Mouse (Mus musculus): ENCODE results near the gene Aamp. TPM values are rescaled to one million over a fixed set of nuclear protein-coding genes. Genes with fewer than 3 reads are reported as not detected.
"Not testable (repeated sequence)": the region's sequence is repeated elsewhere in the genome, so short reads cannot be mapped to it uniquely, and the experiment has no call there.

The Aamp gene
- polyA plus RNA-seq, 1 experiment from 2014 or later = 173 TPM

DNA sequence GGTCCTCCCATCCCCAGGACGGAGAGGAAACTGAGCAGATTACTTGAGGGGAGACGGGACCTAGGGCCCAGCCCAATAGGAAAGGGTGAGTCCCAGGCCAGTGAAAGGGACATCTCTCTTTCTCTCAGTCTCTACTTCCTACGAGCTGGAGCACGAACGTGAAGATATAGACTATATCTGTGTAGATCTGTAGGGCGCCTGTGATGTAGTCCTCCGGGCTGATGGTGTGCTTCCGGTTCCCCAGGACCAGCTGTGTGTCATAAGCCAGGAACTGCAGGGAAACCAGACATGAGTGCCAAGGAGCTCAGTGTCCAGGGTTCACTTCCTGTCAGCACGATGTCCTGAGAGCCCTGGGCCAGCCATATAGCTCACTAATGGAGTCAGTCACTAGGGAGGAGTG is 4.7 kb upstream of the Aamp start:
- no peak overlapping the region for H3K4me2 ChIP-seq
- no peaks in the 10 kb centered on the region for H3K27me3 ChIP-seq (ENCODE audit: control insufficient read depth, insufficient read depth, low read length)
- H3K9me3 ChIP-seq (replicated peaks; ENCODE audit: control insufficient read depth, low read length) = no peaks in the 10 kb centered on the region
- H3K27ac ChIP-seq (ENCODE audit: low read depth, low read length) = peak overlapping the region; percentile 22
- no peak overlapping the region for H3K4me3 ChIP-seq (ENCODE audit: low read depth, low read length)
- H3K36me3 ChIP-seq (ENCODE audit: control insufficient read depth, insufficient read depth, low read length) = peaks cover 14% of the 10 kb centered on the region
- peaks cover 46% of the 10 kb centered on the region for H3K4me1 ChIP-seq (ENCODE audit: control insufficient read depth, insufficient read depth, low read length)
- no peak overlapping the region for H3K9ac ChIP-seq (ENCODE audit: low read depth, low read length)
- ATAC-seq (replicated peaks; ENCODE audit: insufficient number of reproducible peaks, low FRiP score, low TSS enrichment) = no peak
- 81% methylated on average over 9 of the region's 9 CpGs for WGBS (ENCODE audit: insufficient replicate concordance)

DNA sequence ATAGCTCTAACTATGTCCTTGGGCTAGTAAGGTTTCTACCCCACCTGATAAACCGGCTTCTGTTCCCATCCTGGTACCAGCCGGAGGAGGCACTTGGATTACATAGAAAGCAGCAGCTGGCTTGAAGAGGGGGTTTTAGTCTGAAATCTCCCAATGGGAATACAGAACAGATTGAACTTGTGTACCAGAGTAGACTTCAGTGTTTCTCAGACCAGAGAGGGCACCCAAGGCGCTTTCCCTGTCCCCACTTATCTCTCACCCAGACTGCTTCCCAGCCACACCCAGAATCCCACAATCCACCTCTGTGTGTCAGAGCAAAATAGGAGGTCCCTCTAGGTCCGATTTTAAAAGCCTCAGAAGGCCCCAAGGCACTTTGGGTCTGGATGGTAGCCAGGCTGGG is 3.8 kb upstream of the Aamp start:
- H3K27me3 ChIP-seq (ENCODE audit: control insufficient read depth, insufficient read depth, low read length) = no peaks in the 10 kb centered on the region
- no peak overlapping the region for H3K9ac ChIP-seq (ENCODE audit: low read depth, low read length)
- peaks cover 42% of the 10 kb centered on the region for H3K4me1 ChIP-seq (ENCODE audit: control insufficient read depth, insufficient read depth, low read length)
- WGBS (ENCODE audit: insufficient replicate concordance) = 71% methylated on average over 4 of the region's 4 CpGs
- H3K4me3 ChIP-seq (ENCODE audit: low read depth, low read length) = no peak overlapping the region
- ATAC-seq (replicated peaks; ENCODE audit: insufficient number of reproducible peaks, low FRiP score, low TSS enrichment) = no peak
- no peak overlapping the region; the same call in 1 of the 2 replicates for H3K27ac ChIP-seq (ENCODE audit: low read depth, low read length)
- no peaks in the 10 kb centered on the region for H3K9me3 ChIP-seq (replicated peaks; ENCODE audit: control insufficient read depth, low read length)
- H3K36me3 ChIP-seq (ENCODE audit: control insufficient read depth, insufficient read depth, low read length) = peaks cover 11% of the 10 kb centered on the region
- no peak overlapping the region for H3K4me2 ChIP-seq

DNA sequence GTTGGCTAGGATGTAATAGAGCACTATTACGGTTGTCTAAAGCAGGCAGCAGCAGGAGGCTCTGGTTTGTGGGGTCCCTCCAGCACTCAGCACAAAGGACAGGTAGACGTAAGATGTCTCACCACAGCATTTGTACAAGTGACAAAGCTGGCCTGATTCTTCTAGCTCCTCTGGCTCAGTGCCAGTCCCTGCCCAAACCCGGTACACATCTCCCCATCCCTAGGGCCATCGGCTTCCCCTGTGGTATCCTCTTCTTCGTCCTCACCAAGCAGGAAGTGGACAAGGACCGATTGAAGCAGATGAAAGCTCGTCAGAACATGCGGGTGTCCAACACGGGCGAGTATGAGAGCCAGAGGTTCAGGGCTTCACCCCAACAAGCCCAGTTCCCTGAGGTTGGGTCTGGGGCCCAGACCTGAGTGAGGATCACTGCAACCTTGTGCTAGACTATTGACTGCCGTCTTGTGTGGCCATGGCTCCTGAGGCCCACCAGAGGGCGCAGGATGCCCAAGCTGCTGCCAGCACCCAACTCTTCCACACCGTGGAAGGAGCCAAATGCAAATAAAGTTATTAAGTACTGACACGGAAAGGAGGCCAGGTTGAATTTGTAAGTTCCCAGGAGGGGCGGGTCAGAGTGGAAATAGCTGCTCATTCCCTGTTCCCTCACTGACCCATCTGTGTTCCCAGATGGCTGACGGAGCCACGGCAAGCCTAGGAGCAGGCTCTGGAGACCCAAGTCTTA is 2.5 kb upstream of the Aamp start:
- H3K4me2 ChIP-seq; H3K9me3 ChIP-seq (replicated peaks; ENCODE audit: control insufficient read depth, low read length); H3K27me3 ChIP-seq (ENCODE audit: control insufficient read depth, insufficient read depth, low read length); H3K9ac ChIP-seq (ENCODE audit: low read depth, low read length); H3K4me3 ChIP-seq (ENCODE audit: low read depth, low read length); H3K27ac ChIP-seq (ENCODE audit: low read depth, low read length); ATAC-seq (replicated peaks; ENCODE audit: insufficient number of reproducible peaks, low FRiP score, low TSS enrichment); H3K36me3 ChIP-seq (ENCODE audit: control insufficient read depth, insufficient read depth, low read length): not testable (repeated sequence)
- WGBS (ENCODE audit: insufficient replicate concordance) = 59% methylated on average over 15 of the region's 17 CpGs
- H3K4me1 ChIP-seq (ENCODE audit: control insufficient read depth, insufficient read depth, low read length) = peaks cover 41% of the 10 kb centered on the region

DNA sequence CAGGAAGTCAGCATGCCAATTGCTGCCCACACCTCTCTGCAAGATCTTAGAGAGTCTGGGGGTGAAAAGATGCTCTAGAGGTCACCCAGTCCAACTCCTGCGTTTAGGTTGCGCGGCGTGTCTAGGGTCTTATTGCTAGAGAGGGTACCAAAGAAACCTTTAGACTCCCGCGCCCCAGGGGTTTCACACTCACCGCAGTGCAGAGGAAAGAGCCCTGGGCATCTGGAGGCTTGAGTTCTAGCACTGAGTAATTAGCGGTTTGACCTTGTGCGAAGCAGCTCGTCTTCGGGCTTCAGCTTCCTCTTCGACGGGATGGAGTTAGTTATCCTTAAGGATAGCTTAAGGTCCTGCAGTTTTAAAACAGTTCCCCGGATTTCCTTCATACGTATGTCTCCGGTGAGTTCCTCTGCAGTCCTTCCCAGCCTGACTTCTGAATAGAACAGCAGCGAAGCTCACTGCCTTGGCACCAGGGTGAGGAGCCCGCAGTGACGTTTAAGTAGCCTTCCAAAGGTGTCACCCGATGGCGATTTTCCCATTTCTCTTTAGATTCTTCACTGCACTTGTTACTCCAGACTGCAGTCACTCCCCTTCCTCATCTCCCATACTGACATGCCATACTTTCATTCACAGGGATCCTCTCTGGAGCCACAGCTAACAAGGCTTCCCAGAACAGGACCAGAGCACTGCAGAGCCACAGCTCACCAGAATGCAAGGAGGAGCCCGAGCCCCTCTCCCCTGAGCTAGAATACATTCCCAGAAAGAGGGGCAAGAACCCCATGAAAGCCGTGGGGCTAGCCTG is 873 bp upstream of the Aamp start:
- H3K36me3 ChIP-seq (ENCODE audit: control insufficient read depth, insufficient read depth, low read length) = peaks cover 13% of the 10 kb centered on the region
- peaks cover 30% of the 10 kb centered on the region for H3K4me1 ChIP-seq (ENCODE audit: control insufficient read depth, insufficient read depth, low read length)
- 4% methylated on average over 23 of the region's 23 CpGs for WGBS (ENCODE audit: insufficient replicate concordance)
- no peak for ATAC-seq (replicated peaks; ENCODE audit: insufficient number of reproducible peaks, low FRiP score, low TSS enrichment)
- H3K27ac ChIP-seq (ENCODE audit: low read depth, low read length) = no peak overlapping the region
- H3K9me3 ChIP-seq (replicated peaks; ENCODE audit: control insufficient read depth, low read length) = no peaks in the 10 kb centered on the region
- no peaks in the 10 kb centered on the region for H3K27me3 ChIP-seq (ENCODE audit: control insufficient read depth, insufficient read depth, low read length)
- H3K4me2 ChIP-seq = peak overlapping the region; percentile 68
- H3K4me3 ChIP-seq (ENCODE audit: low read depth, low read length) = peak overlapping the region; percentile 76
- H3K9ac ChIP-seq (ENCODE audit: low read depth, low read length) = peak overlapping the region; percentile 82

DNA sequence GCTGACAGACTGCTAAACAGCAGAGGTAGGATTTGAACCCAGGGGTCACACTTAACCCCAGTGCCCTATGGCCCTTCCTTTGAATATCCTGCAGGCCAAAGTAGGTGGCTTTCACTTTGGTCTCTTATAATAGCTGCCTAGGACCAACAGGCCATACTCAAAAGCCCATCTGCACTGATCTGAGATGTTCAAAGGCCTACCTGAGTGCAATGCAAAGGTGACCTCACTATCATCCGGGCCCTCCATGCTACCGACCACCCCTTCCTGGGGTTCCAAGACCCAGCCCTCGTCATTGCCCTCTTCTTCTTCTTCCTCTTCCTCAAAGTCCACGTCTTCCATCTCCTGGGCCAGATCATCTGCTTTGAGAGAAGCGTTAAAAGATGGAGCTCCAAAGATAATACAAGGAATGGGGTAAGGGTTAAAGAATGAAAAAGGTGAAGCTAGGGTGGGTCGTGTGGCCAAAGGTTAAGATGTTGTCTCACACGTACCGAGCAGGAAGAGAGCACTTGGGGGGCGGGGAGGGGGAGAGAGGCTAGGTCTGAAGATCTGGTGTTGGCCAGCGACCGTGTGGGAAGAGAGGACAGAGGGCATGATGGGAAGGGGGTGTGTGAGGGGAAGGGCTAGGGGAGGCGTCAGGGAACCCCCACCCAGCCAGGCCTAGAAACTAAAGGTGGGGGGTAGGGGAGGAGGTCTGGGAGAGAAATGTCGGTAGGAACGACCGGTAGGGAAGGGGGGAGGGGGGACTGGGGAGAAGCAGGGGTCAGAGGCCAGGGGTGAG is 663 bp downstream of the Aamp start:
- Histone ChIP-seq H3K4me3 (ENCODE audit: low read depth, low read length) (peak overlapping the region; percentile 86), H3K27ac (ENCODE audit: low read depth, low read length) (peak overlapping the region; percentile 66), H3K36me3 (ENCODE audit: control insufficient read depth, insufficient read depth, low read length) (peaks cover 24% of the 10 kb centered on the region), H3K4me1 (ENCODE audit: control insufficient read depth, insufficient read depth, low read length) (peaks cover 15% of the 10 kb centered on the region), H3K9me3 (replicated peaks; ENCODE audit: control insufficient read depth, low read length) (no peaks in the 10 kb centered on the region), H3K9ac (ENCODE audit: low read depth, low read length) (peak overlapping the region; percentile 84), H3K27me3 (ENCODE audit: control insufficient read depth, insufficient read depth, low read length) (no peaks in the 10 kb centered on the region), H3K4me2 (peak overlapping the region; percentile 86)
- ATAC-seq (replicated peaks; ENCODE audit: insufficient number of reproducible peaks, low FRiP score, low TSS enrichment) = peak; percentile 47
- WGBS (ENCODE audit: insufficient replicate concordance) = 12% methylated on average over 15 of the region's 15 CpGs

DNA sequence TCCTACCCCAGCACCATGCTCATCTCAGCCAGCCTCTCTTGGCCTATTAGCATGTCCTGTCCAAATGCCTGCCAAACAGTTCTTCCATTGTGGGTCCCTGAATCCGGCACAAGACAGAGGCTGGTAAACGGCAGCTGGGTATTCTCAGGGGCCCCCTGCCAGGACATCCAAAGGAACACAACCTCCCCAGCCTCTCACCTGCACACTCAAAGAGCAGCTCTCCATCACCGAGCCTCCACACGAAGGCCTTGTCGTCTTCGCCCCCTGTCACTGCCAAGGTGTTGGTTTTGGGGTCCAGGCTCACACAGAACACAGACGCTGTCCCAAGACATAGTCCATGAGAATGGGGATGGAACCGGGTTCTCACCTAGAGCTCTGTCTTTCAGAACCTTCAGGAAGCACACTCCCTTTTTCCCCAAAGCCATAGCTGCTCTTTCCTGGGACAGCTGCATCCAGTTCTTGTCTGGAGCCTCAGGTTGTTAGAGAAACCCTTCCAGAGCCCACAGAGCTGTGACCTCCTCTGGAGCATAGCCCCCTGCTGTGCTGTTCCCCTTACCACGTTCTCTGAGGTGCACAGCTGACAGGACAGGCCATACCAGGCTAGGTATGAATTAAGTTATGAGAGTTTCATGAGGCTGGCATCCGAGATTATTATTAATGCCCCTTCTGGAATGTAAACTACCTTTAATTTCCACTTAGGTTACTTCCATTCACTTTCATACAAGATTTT is 1.5 kb downstream of the Aamp start:
- no peaks in the 10 kb centered on the region for H3K27me3 ChIP-seq (ENCODE audit: control insufficient read depth, insufficient read depth, low read length)
- WGBS (ENCODE audit: insufficient replicate concordance) = 84% methylated on average over 10 of the region's 10 CpGs
- H3K9ac ChIP-seq (ENCODE audit: low read depth, low read length) = no peak overlapping the region
- no peak overlapping the region for H3K4me3 ChIP-seq (ENCODE audit: low read depth, low read length)
- ATAC-seq (replicated peaks; ENCODE audit: insufficient number of reproducible peaks, low FRiP score, low TSS enrichment) = no peak
- H3K9me3 ChIP-seq (replicated peaks; ENCODE audit: control insufficient read depth, low read length) = no peaks in the 10 kb centered on the region
- no peak overlapping the region for H3K4me2 ChIP-seq
- H3K4me1 ChIP-seq (ENCODE audit: control insufficient read depth, insufficient read depth, low read length) = peaks cover 10% of the 10 kb centered on the region
- peaks cover 24% of the 10 kb centered on the region for H3K36me3 ChIP-seq (ENCODE audit: control insufficient read depth, insufficient read depth, low read length)
- no peak overlapping the region for H3K27ac ChIP-seq (ENCODE audit: low read depth, low read length)

DNA sequence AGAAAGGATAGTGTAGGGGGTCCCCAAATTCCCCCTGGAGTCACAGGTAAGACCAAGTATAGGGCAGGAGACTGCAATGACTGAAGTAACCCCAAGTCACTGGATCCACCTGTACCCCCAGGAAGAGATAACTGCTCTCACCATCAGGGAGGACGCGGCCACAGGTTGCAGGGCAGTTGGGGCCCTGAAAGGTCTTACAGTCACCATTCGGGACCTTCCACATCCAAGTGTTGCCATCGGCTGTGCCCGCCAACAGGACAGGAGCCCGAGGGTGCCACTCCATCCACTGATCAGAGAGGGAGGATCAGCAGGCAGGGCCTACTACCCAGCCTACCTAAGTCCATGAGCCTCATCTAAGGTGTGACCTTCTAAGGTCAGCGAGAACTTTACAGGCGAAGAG is 2.7 kb downstream of the Aamp start:
- 97% methylated on average over 8 of the region's 8 CpGs for WGBS (ENCODE audit: insufficient replicate concordance)
- Histone ChIP-seq H3K4me3 (ENCODE audit: low read depth, low read length) (no peak overlapping the region), H3K27ac (ENCODE audit: low read depth, low read length) (no peak overlapping the region), H3K36me3 (ENCODE audit: control insufficient read depth, insufficient read depth, low read length) (peaks cover 24% of the 10 kb centered on the region), H3K4me1 (ENCODE audit: control insufficient read depth, insufficient read depth, low read length) (peaks cover 19% of the 10 kb centered on the region), H3K9me3 (replicated peaks; ENCODE audit: control insufficient read depth, low read length) (no peaks in the 10 kb centered on the region), H3K4me2 (no peak overlapping the region), H3K9ac (ENCODE audit: low read depth, low read length) (no peak overlapping the region), H3K27me3 (ENCODE audit: control insufficient read depth, insufficient read depth, low read length) (no peaks in the 10 kb centered on the region)
- no peak for ATAC-seq (replicated peaks; ENCODE audit: insufficient number of reproducible peaks, low FRiP score, low TSS enrichment)

DNA sequence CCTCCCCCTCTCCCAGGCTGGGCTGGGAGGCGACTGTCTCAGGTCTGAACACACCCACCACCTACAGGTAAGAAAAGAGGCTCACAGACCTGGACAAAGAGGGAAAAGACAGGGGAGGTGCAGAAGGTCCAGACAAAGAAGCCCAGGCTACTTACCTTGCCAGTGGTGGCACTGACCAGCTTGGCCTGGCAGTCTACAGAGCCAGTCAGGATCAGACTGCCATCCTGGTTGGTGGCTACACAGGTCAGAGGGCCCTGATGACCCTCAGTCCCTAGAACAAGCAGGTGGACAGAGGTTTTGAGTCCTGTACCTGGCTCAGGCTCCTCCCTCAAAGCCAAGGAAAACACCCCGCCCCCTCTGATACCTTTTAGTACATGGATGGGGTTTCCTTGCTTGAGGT is 3.2 kb downstream of the Aamp start:
- Histone ChIP-seq H3K9ac (ENCODE audit: low read depth, low read length) (no peak overlapping the region), H3K4me3 (ENCODE audit: low read depth, low read length) (no peak overlapping the region), H3K36me3 (ENCODE audit: control insufficient read depth, insufficient read depth, low read length) (peaks cover 24% of the 10 kb centered on the region), H3K4me2 (no peak overlapping the region), H3K27me3 (ENCODE audit: control insufficient read depth, insufficient read depth, low read length) (no peaks in the 10 kb centered on the region), H3K4me1 (ENCODE audit: control insufficient read depth, insufficient read depth, low read length) (peaks cover 24% of the 10 kb centered on the region), H3K9me3 (replicated peaks; ENCODE audit: control insufficient read depth, low read length) (no peaks in the 10 kb centered on the region), H3K27ac (ENCODE audit: low read depth, low read length) (no peak overlapping the region)
- ATAC-seq (replicated peaks; ENCODE audit: insufficient number of reproducible peaks, low FRiP score, low TSS enrichment) = no peak
- 74% methylated on average over 2 of the region's 2 CpGs for WGBS (ENCODE audit: insufficient replicate concordance)
